Mouse (Mus musculus): ENCODE measurements around the gene Utp18. TPM values are rescaled to one million over a fixed set of nuclear protein-coding genes. Genes with fewer than 3 reads are reported as not detected.

Utp18 gene
- polyA plus RNA-seq, 1 experiment from 2014 or later, result 36.3 TPM

DNA sequence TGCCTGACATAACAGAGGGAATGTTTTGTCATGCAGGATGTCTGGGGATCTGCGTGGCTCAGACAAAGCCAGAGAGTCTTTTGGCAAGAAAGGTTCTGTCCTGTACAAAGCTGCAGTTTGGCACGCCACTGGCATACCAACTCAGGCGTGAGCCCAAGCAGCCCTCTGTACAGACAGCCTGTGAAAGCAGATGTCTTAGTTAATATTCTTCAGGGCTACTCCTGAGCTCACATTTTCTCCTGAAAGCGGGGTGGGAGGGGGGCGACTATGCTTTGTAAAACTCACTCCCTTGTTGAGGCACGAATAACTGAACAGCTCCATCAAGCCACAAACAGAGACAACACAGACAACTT lies 56.3 kb downstream of the Utp18 start:
- no peak for DNase-seq (ENCODE audit: low spot score)

DNA sequence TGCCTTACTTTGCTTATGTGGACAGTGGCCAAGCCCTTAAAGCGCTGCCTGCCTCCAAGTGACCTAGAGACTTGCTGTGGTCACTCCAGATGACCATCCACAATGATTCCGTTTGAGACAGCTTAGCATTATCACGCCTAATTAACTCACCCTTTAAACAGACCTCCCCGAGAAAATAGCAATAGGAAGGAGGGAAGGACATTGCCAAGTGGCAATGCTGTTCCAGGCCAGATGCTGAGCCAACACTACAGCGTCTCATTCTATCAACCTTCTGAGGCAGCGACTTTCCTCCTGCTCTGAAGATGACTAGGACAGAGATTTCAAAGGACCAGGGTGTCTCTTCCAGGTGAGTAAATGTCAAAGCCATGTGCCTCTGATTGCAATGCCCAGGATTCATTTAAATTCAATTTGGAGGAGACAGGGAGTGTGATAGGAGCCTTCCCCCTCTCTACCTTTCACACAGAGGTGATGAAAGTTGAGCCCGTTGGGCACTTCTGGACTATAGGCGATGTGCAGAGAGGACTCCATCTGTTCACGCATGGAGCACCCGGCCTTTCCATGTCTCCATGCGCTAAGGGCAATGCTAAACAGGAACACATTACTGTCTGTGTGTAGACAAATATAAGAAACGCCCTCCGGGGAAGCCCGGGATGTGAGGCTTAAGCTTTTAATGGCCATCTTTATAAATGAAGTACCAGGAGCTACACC lies 56.8 kb downstream of the Utp18 start:
- DNase-seq (ENCODE audit: low spot score), result no peak

DNA sequence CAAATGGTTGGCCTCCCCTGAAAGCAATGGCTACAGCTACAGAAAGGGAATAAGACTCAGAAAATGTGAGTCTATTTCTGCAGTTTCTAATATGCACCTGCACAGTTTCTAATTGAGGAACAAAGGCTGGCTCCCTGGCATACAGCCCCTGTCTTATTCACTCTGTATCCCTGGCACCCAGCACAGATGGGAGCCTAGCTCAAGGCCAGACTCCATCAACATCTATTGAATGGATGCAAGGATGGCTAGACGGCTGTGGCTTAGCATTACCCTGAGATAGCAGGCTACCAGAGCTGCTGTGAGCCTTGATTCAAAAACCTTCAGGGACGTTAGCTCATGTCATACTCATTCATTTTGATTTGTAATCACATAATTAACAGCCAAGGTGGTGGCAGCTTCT lies 63.3 kb downstream of the Utp18 start:
- DNase-seq (ENCODE audit: low spot score), result no peak

DNA sequence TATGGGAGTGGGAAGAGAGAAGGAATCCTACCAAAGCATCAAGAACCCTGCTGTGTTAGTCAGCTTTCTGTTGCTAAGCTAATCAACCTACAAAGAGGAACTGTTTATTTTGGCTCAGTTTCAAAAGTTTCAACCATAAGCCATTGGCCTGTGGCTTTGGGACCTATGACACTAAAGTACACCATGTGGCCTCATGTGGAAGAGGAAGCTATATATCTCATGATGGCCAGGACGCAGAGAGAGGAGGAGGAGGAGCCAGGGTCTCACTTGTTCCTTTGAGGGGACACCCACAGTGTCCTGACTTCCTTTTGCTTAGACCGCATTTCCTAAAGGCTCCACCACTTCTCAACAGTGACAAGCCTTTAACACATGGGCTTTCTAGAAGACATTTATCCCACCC lies 64.0 kb downstream of the Utp18 start:
- DNase-seq (ENCODE audit: low spot score), result no peak

DNA sequence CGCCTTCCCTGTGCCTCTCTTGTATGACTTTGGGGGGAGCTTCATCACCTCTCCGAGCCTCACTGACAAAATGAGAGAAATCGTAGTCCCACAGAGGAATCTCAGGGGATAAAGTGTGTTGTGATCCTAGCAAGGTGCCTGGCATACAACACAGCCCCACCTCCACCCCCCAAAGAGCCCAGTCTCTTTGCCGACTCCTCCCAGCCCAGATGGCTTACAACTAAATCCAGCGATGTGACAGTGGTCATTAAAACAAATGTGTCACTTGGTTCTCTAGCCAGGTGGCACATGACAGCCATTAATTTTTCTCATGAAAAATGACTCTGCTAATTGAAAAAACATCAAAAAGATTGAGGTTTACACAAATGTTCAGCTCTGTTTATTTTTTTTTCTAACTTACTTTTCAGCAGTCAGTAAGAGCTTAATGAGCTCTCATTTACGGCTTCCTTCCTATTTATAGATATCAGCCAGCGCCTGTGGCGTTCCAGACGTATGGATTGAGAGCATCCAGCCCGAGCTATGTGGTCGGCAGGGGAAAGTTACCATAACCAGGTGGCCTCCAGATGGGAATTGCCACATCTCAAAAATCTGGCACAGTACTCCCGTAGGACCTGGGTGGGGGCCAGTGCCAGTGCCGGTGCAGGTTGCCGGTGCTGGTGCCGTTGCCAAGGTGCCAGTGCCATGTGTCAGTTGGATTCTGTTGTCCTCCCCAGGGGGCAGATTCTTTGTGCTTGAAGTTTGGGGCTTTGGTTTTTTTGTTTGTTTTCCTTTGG lies 67.4 kb downstream of the Utp18 start:
- no peak for DNase-seq (ENCODE audit: low spot score)

DNA sequence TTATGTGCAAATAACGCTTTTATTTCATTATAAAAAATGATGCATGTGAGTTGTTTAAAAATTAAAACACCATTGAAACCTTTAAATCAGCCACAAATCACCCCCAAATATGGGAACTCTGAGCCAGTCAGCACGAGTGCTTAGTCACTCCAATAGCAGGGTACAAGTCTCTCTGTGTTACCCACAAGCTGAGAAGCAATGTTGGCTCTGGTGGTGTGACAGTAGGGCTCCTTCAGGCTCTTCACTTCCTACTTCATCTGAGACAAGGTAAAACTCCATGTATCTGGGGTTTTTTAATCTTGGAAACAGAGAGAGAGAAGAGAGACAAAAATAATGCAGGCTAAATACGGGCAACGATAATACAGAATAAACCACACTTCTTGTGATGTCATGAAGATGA lies 72.6 kb downstream of the Utp18 start:
- DNase-seq (ENCODE audit: low spot score), result no peak

DNA sequence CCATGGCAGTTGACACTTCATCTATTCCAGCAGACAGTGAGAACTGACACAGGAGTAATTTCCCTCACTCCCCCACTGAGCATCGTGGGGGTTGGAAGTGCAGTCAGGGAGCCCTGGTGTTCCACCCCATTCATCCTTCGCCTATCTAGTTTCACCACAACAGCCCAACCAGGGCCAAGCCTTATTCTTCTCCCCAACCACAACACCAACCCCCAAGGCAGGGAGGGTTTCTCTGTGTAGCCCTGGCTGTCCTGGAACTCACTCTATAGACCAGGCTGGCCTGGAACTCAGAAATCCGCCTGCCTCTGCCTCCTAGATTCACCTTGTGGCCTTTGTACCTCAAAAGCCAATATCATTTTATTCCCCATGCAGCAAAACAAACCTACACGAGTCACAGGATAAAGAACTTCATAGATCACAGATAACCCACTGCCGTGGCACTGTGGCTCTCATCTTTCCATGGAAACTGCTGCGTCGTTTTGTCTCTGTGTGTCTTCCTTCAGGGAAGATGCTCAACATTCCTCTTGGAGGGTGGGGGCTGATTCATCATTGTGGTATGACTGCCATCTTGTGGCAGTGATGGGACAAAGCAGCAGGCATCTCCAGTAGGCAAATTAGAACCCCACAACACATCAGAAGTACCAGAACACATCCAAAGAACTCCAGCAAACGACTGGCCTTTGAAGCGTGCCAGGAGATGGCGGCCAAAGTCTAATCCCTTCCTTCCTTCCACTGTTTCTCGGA lies 73.3 kb downstream of the Utp18 start:
- peak; percentile 33 for DNase-seq (ENCODE audit: low spot score)

Other genes with a start within 250 kb of the Utp18 start
- 29.2 and 36.8 TPM in 2 replicates for gene Mbtd1, start 86 bp upstream of the Utp18 start, polyA plus RNA-seq (2015; fragmentation: Nextera tagmentation; extraction: Ambion mirVana)
- 134 and 143 TPM in 2 replicates for gene Nme2, start 70.5 kb upstream of the Utp18 start, polyA plus RNA-seq (2015; fragmentation: Nextera tagmentation; extraction: Ambion mirVana)
- gene Gm20390, start 82.5 kb upstream of the Utp18 start, polyA plus RNA-seq (2015; fragmentation: Nextera tagmentation; extraction: Ambion mirVana), result 348 and 383 TPM in 2 replicates
- gene Nme1, start 82.8 kb upstream of the Utp18 start, polyA plus RNA-seq (2015; fragmentation: Nextera tagmentation; extraction: Ambion mirVana), result 200 and 230 TPM in 2 replicates
- gene Spag9, start 110.3 kb upstream of the Utp18 start, polyA plus RNA-seq (2015; fragmentation: Nextera tagmentation; extraction: Ambion mirVana), result 32.1 and 41.4 TPM in 2 replicates

Measured in thymus, postnatal 0 days (tissue).